Mouse (Mus musculus) lung, postnatal 0 days (tissue): Measurements from ENCODE around the gene Snn.

Source experiments
- CTCF ChIP-seq: IDR thresholded peaks from 2 replicates; pipeline ENCODE4 v1.5.1; 2016; ENCODE audit warnings: antibody characterized with exemption, mild to moderate bottlenecking
- EP300 ChIP-seq: IDR thresholded peaks from 2 replicates; pipeline ENCODE4 v1.6.1; 2016; ENCODE audit warnings: antibody characterized with exemption, mild to moderate bottlenecking, control low read depth

GRCm38 (mm10) chr16:11064341-11064740, 3.6 kb downstream of the Snn start:
- no peak for TF ChIP-seq CTCF
- TF ChIP-seq EP300: no peak
